Mouse (Mus musculus): Measurements from ENCODE around the gene Cep131.

GRCm38 (mm10) chr11:120026941-120027340 lies 59.7 kb downstream of the Cep131 start:
- TF ChIP-seq TCF12 (IDR thresholded peaks at IDR 0.05; ENCODE audit: insufficient read depth, poor library complexity, severe bottlenecking): no peak
- TF ChIP-seq POLR2A (IDR thresholded peaks at IDR 0.05; ENCODE audit: insufficient read length, low read depth): no peak
